Mouse (Mus musculus) heart, postnatal 0 days (tissue): ENCODE measurements at regions not wholly inside any gene's neighbourhood (a gene's known extent, or its start where the extent isn't known, plus 50 kb on each side); places are given as distances from the start of the nearest gene placed in this dataset.

Experiments used
- CTCF ChIP-seq: IDR thresholded peaks from 2 replicates; pipeline ENCODE4 v1.5.1; 2016; ENCODE audit warnings: antibody characterized with exemption, control low read depth, low read depth
- EP300 ChIP-seq: IDR thresholded peaks from 2 replicates; pipeline ENCODE4 v1.6.1; 2016; ENCODE audit warnings: antibody characterized with exemption, low read depth

DNA sequence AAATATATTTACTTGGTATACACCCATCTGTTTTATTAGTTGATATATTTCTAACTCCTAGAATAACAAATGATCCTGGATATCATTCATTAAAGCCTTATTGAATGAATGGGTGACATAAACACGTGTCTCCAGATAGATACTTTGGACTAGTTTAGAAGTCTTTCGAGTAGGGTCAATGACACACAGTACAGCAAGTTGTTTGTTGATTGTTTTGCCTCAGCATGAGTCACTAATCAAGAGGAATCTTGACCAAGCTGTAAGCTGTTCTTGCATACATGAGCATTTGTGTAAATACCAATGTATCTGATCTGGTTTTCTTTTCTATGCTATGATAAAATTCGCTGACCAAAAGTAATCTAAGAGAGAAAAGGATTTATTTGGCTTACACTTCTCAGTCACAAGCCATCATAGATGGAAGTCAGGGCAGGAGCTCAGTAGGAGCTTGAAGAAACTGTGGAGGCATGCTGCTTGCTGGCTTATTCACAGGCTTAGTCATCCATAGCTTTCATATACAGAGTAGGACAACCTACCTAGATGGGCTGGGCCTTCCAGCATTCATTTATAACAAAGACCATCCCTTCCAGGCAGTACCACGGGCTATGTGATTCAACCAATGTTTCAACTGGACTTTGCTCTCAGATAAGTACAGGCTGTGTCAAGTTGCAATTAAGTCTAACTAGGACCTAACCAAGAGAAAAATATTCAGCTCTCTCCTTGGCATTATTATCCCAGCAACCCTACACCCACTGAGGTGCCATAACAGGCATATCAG is 192.5 kb downstream of the Rdh14 start:
- no peak for TF ChIP-seq EP300
- TF ChIP-seq CTCF, result no peak
